Mouse (Mus musculus): ENCODE data around the gene E2f1. TPM values are rescaled to one million over a fixed set of nuclear protein-coding genes. Genes with fewer than 3 reads are reported as not detected.

The E2f1 gene
- polyA plus RNA-seq, 1 experiment = 63.0 TPM

DNA sequence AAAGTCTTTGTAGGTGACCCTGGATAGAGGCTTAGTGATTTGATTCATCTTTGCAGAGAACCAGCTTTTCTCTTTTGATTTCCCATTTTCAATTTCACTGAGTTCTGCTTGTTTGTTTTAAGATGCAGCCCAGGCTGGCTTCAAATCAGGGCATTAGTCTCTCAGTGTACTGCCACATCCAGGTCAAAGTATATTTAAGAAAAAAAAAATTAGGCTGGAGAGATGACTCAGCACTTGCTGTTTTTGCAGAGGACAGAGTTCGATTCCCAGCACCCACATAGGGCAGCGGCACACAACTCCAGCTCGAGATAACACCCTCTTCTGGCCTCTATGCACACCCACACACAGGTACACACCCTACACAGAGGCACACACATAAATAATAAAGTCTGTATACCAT lies 21.5 kb upstream of the E2f1 start:
- TF ChIP-seq CTCF (IDR thresholded peaks at IDR 0.05; ENCODE audit: control insufficient read depth, insufficient read depth, low read length) (no peak), POLR2A (IDR thresholded peaks at IDR 0.05; ENCODE audit: borderline replicate concordance, control insufficient read depth, low read depth, low read length) (no peak)
- no peaks in the 10 kb centered on the region for H3K4me1 ChIP-seq (ENCODE audit: control insufficient read depth, insufficient read depth, low read length)
- no peak overlapping the region for H3K4me3 ChIP-seq (replicated peaks; ENCODE audit: control insufficient read depth, low read depth, low read length)
- H3K27ac ChIP-seq (ENCODE audit: control insufficient read depth, insufficient read depth, low read depth, low read length, poor library complexity) = no peak overlapping the region
- WGBS = 81% methylated on average over 3 of the region's 3 CpGs

DNA sequence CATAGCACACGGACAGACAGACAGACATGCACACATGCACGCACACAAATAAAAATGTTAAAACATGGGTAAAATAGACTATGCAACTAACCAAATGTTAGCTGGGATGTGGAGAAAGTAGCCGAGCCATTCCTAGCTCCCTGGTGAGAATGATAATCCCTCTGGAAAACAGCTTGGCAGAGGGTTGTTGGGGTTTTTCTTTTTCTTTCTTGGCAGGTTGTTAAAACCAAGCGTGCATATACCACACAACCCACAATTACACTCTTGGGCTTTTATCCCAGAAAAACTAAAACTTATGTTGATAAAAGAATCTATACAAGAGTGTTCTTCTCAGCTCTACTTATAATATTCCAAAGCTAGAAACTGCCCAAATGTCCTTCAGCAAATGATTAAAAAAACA lies 19.4 kb upstream of the E2f1 start:
- 88% methylated on average over 4 of the region's 4 CpGs for WGBS
- Histone ChIP-seq H3K27ac (ENCODE audit: control insufficient read depth, insufficient read depth, low read depth, low read length, poor library complexity) (no peak overlapping the region), H3K4me1 (ENCODE audit: control insufficient read depth, insufficient read depth, low read length) (no peaks in the 10 kb centered on the region), H3K4me3 (replicated peaks; ENCODE audit: control insufficient read depth, low read depth, low read length) (no peak overlapping the region)
- TF ChIP-seq CTCF (IDR thresholded peaks at IDR 0.05; ENCODE audit: control insufficient read depth, insufficient read depth, low read length) = no peak
- no peak for TF ChIP-seq POLR2A (IDR thresholded peaks at IDR 0.05; ENCODE audit: borderline replicate concordance, control insufficient read depth, low read depth, low read length)

DNA sequence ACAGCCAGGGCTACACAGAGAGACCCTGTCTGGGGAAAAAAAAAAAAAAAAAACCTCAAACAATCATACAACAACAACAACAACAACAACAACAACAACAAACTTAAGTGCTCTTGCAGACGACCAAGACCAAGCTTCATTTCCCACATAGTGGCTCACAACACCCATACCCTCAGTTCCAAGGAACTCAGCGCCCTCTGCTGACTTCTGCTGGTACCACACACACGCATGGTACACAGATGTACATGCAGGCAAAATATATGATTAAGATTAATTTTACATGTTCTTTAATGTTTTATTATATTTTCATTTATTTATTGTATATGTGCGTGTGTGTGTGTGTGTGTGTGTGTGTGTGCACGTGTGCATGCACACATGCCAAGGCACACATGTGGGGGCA lies 16.7 kb upstream of the E2f1 start:
- H3K27ac ChIP-seq (ENCODE audit: control insufficient read depth, insufficient read depth, low read depth, low read length, poor library complexity) = no peak overlapping the region
- no peak overlapping the region for H3K4me3 ChIP-seq (replicated peaks; ENCODE audit: control insufficient read depth, low read depth, low read length)
- no peak for TF ChIP-seq POLR2A (IDR thresholded peaks at IDR 0.05; ENCODE audit: borderline replicate concordance, control insufficient read depth, low read depth, low read length)
- peak; percentile 77 for TF ChIP-seq CTCF (IDR thresholded peaks at IDR 0.05; ENCODE audit: control insufficient read depth, insufficient read depth, low read length)
- 81% methylated on average over 5 of the region's 5 CpGs for WGBS
- H3K4me1 ChIP-seq (ENCODE audit: control insufficient read depth, insufficient read depth, low read length) = no peaks in the 10 kb centered on the region

DNA sequence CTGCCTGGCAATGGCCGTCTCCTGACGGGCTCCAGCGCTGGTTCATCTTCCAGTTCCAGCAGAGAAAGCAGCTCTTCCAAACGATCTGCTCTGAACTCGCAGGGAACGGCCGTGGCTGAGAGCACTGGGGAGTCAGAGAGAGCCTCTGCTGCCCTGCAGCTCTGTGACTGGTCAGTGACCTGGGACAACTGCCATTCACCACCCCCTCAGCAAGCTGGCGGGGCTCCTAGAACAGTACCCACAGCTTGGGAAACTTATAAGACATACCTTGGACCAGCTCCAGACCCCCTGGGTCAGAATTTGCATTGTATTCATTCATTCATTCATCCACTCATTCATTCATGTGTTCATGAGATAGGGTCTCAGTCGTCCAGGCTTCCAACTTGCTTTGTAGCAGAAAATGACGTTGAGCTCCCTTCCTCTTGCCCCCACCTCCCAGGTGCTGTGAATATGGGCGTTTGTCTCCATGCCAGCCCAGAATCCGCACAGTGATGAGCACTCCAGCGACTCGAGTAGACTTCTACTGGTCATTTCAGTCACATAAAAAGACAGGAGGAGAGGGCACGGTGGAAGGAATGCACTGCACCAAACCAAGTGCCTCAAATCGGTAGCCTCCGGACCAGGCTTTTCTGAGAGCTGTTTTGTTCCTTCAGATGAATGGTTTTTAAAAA lies 15.4 kb upstream of the E2f1 start:
- Histone ChIP-seq H3K4me1 (ENCODE audit: control insufficient read depth, insufficient read depth, low read length) (no peaks in the 10 kb centered on the region), H3K27ac (ENCODE audit: control insufficient read depth, insufficient read depth, low read depth, low read length, poor library complexity) (no peak overlapping the region), H3K4me3 (replicated peaks; ENCODE audit: control insufficient read depth, low read depth, low read length) (no peak overlapping the region)
- WGBS = 76% methylated on average over 17 of the region's 17 CpGs
- TF ChIP-seq POLR2A (IDR thresholded peaks at IDR 0.05; ENCODE audit: borderline replicate concordance, control insufficient read depth, low read depth, low read length) = no peak
- no peak for TF ChIP-seq CTCF (IDR thresholded peaks at IDR 0.05; ENCODE audit: control insufficient read depth, insufficient read depth, low read length)

DNA sequence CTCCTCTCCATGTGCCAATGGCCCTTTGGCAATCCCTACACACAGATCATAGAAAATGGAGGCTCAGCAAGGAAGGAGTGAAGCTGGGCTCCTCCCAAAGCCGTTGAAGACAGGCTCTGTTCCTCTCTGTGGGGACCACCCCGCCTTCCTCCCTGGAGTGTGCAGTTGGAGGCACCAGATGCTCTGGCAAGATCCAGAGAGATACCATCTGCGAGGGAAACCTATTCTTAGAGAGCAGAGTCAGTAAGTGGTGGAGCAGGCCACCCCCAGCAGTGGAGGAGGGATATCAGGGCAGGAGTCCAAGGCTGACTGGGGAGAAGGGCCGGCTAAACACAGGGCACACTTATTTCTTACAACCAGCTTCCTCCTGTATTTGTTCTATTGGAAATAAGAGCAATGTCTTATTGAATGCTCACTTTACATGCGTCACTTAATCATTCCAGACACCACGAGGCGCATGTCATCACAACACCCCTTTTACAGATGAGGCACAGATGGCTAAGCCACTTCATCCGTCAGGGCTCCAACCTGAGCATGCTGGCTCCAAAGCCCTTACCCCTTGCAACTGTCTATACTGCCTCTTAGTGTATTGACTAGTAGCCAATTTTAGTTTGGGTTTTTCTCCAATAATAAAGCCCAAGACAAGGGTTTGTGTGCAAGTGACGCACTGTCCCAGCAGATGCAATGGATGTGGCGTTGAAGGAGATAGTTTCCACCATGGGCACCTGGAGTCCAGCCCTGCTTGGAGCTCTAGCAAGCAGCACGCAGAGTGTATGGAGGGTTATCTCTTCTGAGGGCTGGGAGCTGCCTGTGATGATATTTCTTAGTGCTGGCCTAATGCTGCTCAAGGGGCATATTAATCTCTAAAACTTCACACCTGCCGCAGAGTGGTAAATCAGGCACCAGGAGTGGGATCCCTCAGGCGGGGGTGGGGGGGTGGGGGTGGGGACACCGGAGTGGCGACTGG lies 14.5 kb upstream of the E2f1 start:
- no peak overlapping the region for H3K4me3 ChIP-seq (replicated peaks; ENCODE audit: control insufficient read depth, low read depth, low read length)
- no peaks in the 10 kb centered on the region for H3K4me1 ChIP-seq (ENCODE audit: control insufficient read depth, insufficient read depth, low read length)
- TF ChIP-seq POLR2A (IDR thresholded peaks at IDR 0.05; ENCODE audit: borderline replicate concordance, control insufficient read depth, low read depth, low read length) = no peak
- no peak for TF ChIP-seq CTCF (IDR thresholded peaks at IDR 0.05; ENCODE audit: control insufficient read depth, insufficient read depth, low read length)
- no peak overlapping the region for H3K27ac ChIP-seq (ENCODE audit: control insufficient read depth, insufficient read depth, low read depth, low read length, poor library complexity)
- WGBS = 57% methylated on average over 15 of the region's 15 CpGs

DNA sequence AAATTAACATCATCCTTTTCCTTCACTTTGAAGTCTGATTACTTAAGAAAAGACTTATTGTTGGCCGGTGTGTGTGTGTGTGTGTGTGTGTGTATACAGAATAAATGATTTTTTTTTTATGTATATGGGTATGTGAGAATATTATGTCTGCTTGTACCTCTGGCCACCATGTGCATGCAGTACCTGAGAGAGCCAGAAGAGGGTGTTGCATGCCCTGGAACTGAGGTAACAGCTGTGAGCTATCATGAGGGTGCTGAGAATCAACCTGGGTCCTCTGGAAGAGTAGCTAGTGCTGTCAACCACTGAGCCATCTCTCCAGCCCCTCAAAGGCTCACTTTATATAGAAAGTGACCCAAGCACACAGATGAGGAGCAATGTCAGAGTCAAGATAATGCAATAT lies 11.7 kb upstream of the E2f1 start:
- Histone ChIP-seq H3K27ac (ENCODE audit: control insufficient read depth, insufficient read depth, low read depth, low read length, poor library complexity) (no peak overlapping the region), H3K4me3 (replicated peaks; ENCODE audit: control insufficient read depth, low read depth, low read length) (no peak overlapping the region), H3K4me1 (ENCODE audit: control insufficient read depth, insufficient read depth, low read length) (no peaks in the 10 kb centered on the region)
- WGBS = 91% methylated on average over 1 of the region's 1 CpGs
- TF ChIP-seq CTCF (IDR thresholded peaks at IDR 0.05; ENCODE audit: control insufficient read depth, insufficient read depth, low read length) (0 out of 2 replicates have a peak, but pooled peaks have one; percentile 17), POLR2A (IDR thresholded peaks at IDR 0.05; ENCODE audit: borderline replicate concordance, control insufficient read depth, low read depth, low read length) (no peak)

DNA sequence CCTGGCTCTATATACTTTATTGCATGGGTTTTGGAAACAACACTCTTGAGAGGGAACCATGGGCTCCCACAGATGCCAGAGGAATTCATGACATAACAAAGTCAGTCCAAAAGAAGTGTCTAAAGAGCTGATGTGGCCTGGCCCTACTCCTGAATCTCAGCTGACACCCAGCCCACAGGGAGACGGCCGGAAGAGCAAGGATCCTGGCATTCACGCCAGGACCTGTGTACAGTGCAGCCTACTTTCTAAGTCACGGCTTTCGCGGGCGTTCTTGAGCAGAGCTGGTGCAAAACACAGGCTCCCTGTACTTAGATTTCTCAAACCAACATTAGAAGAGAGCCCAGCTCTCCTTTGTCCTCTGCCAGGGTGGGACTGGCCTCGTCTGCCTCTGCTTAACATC lies 10.9 kb upstream of the E2f1 start:
- Histone ChIP-seq H3K4me1 (ENCODE audit: control insufficient read depth, insufficient read depth, low read length) (no peaks in the 10 kb centered on the region), H3K27ac (ENCODE audit: control insufficient read depth, insufficient read depth, low read depth, low read length, poor library complexity) (no peak overlapping the region), H3K4me3 (replicated peaks; ENCODE audit: control insufficient read depth, low read depth, low read length) (no peak overlapping the region)
- no peak for TF ChIP-seq POLR2A (IDR thresholded peaks at IDR 0.05; ENCODE audit: borderline replicate concordance, control insufficient read depth, low read depth, low read length)
- TF ChIP-seq CTCF (IDR thresholded peaks at IDR 0.05; ENCODE audit: control insufficient read depth, insufficient read depth, low read length) = no peak
- WGBS = 90% methylated on average over 8 of the region's 8 CpGs

DNA sequence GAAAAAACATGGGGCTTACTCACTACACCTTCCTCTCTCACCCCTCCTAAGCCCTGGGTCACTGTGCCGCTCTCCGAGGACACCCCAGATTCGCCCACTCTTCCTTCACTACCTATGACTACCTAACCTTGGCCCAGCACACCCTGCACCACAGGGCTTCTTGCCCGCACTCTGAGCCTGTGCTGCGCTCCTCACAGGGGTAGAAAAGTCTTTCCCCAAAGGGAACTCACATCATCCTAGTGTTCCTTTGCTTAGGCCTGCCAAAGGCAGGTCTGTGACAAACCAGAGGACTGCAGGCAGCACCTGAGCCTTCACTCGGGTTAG lies 8.0 kb upstream of the E2f1 start:
- peaks cover 2% of the 10 kb centered on the region for H3K4me1 ChIP-seq (ENCODE audit: control insufficient read depth, insufficient read depth, low read length)
- WGBS = 92% methylated on average over 6 of the region's 6 CpGs
- H3K4me3 ChIP-seq (replicated peaks; ENCODE audit: control insufficient read depth, low read depth, low read length) = no peak overlapping the region
- H3K27ac ChIP-seq (ENCODE audit: control insufficient read depth, insufficient read depth, low read depth, low read length, poor library complexity) = no peak overlapping the region
- TF ChIP-seq POLR2A (IDR thresholded peaks at IDR 0.05; ENCODE audit: borderline replicate concordance, control insufficient read depth, low read depth, low read length) (no peak), CTCF (IDR thresholded peaks at IDR 0.05; ENCODE audit: control insufficient read depth, insufficient read depth, low read length) (no peak)

Measured in bone marrow, adult 2 months (tissue).